In genomic region chr8:73353108-73353793, GRCm38 (mm10) we compare ENCODE assay signal across 8 mouse cellular contexts. TPM values are rescaled to one million over a fixed set of nuclear protein-coding genes. Genes with fewer than 3 reads are reported as not detected.
DNase-seq lines count a peak whose midpoint lies in the region; ATAC-seq lines count a peak whose summit lies in the region.

Gene Large1, minus strand, starts transcription at chr8:73353540.

- H3K4me1 ChIP-seq in intestine, embryonic 14.5 days (replicated peaks; ENCODE audit: control insufficient read depth, insufficient read depth, low read length), result peaks cover 15% of the 10 kb centered on the region

- H3K36me3 ChIP-seq in intestine, embryonic 14.5 days (ENCODE audit: control insufficient read depth, insufficient read depth, low read length), result no peaks in the 10 kb centered on the region

- peak within 1 kb of the TSS; percentile 81 for H3K4me3 ChIP-seq in intestine, embryonic 14.5 days (ENCODE audit: low read depth, low read length)

- peak; percentile 98 for ATAC-seq in intestine, embryonic 14.5 days (replicated peaks; ENCODE audit: low FRiP score, low TSS enrichment, low read depth)
- ATAC-seq in megakaryocyte progenitor cell, adult 5-6 weeks (replicated peaks; ENCODE audit: poor library complexity), result peak; percentile 90

- peak within 1 kb of the TSS; percentile 94 for H3K27ac ChIP-seq in intestine, embryonic 14.5 days (ENCODE audit: low read depth)

- intact Hi-C loops in gastrocnemius, postnatal 36 days (cut with DNase I), result loop anchor here (5.0 kb wide), 2 partner anchors 121 to 346 kb away; no protein-coding TSS in a partner anchor
- intact Hi-C loops in left cerebral cortex, postnatal 10 days (cut with DNase I), result loop anchor here (5.0 to 10.0 kb wide), 3 partner anchors 252 to 1579 kb away; no protein-coding TSS in a partner anchor

- H3K9ac ChIP-seq in intestine, embryonic 14.5 days (ENCODE audit: low read length), result peak within 1 kb of the TSS; percentile 83

- peak within 1 kb of the TSS; percentile 87 for H3K4me2 ChIP-seq in intestine, embryonic 14.5 days (ENCODE audit: low read length)

- H3K27me3 ChIP-seq in intestine, embryonic 14.5 days (replicated peaks; ENCODE audit: control insufficient read depth, insufficient read depth, low read length), result no peaks in the 10 kb centered on the region

- no peaks in the 10 kb centered on the region for H3K9me3 ChIP-seq in intestine, embryonic 14.5 days (ENCODE audit: control insufficient read depth, low read length)

- WGBS in intestine, embryonic 14.5 days, result under 1% methylated on average over 72 of the region's 84 CpGs

- DNase-seq in adrenal gland, adult 8-10 months, result peak; percentile 98
- DNase-seq in embryo, embryonic 9.5 days (ENCODE audit: extremely low spot score), result peak; percentile 95
- DNase-seq in gastrocnemius, postnatal 36 days, result peak; percentile 95 to 97
- peak; percentile 95 for DNase-seq in intestine, embryonic 14.5 days (ENCODE audit: low spot score)
- peak; percentile 98 to 99 for DNase-seq in left cerebral cortex, postnatal 10 days (ENCODE audit: extremely low spot score in 1 of 2, low spot score in 2 of 2)
- peak; percentile 99 to 100 for DNase-seq in right cerebral cortex, postnatal 10 days (ENCODE audit: low spot score in 2 of 2)
- peak; percentile 97 for DNase-seq in urinary bladder, postnatal 14 days (ENCODE audit: low spot score)

RNA-seq across cellular contexts. Expression of gene Large1, which starts in this region (rescaled TPM):
- total RNA-seq in adrenal gland, adult 8-10 months (2022), result 10 to 100 TPM; 27.9 to 31.7 (median 29.1) TPM
- 10 to 100 TPM; 22.5 to 23.6 TPM for total RNA-seq in gastrocnemius, postnatal 36 days (2021)
- polyA plus RNA-seq in intestine, embryonic 14.5 days (2014; fragmentation: Nextera tagmentation; extraction: Ambion mirVana), result 14.6 and 15.3 TPM in 2 replicates
- 100 to 1,000 TPM; 152 to 156 TPM for total RNA-seq in left cerebral cortex, postnatal 10 days (2021)
- 3.9 and 5.3 TPM in 2 replicates for total RNA-seq in megakaryocyte progenitor cell, adult 5-6 weeks (2015)
- total RNA-seq in megakaryocyte progenitor cell, adult 5-6 weeks (2017), result 1.4 and 1.9 TPM in 2 replicates

Comparison
In these comparisons a context has a peak if more than half of its experiments do, and no peak if none do; other contexts are left out.
1. Peak in every context shown above with its lines: DNase-seq, ATAC-seq, H3K4me3 ChIP-seq and H3K27ac ChIP-seq.
2. RNA of gene Large1 (total RNA-seq): 152 to 156 TPM in left cerebral cortex, postnatal 10 days; 27.9 to 31.7 TPM in adrenal gland, adult 8-10 months, 22.5 to 23.6 TPM in gastrocnemius, postnatal 36 days and 1.4 to 5.3 TPM in megakaryocyte progenitor cell, adult 5-6 weeks; every median in the first group is over 4 times any median in the second.